Mouse (Mus musculus) kidney, adult 2 months (tissue): ENCODE results near the gene Usp54.

Source experiments
- CTCF ChIP-seq: fragments of 200-500 bp; conservative IDR thresholded peaks from 2 replicates; pipeline ENCODE4 v1.5.1; 2011; ENCODE audit warnings: low read depth, mild to moderate bottlenecking, control low read depth, low read length, moderate library complexity, mixed read lengths; ENCODE audit not compliant: insufficient read depth, insufficient read length
- POLR2A ChIP-seq: fragments of 200-500 bp; IDR thresholded peaks from one replicate; pipeline ENCODE4 v1.6.1; 2011; ENCODE audit warnings: low read depth, low read length, control low read depth

DNA sequence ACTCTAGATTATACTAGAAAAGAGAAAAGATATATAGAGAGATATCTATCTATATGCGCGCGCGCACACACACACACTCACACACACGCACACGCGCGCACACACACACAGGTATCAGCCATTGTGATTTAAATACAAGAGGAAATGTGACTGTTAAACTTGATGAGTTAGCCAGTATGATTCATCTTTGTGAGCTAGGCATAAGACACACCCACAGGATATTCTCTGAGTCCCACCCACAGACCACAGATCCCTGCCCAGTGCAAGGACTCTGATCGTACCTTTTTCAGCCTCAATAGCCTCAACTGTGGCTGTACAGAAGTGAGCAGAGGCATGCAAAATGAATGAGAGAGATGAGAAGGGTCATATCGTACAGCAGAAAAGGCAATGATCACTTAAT lies 137.9 kb downstream of the Usp54 start:
- no peak for TF ChIP-seq CTCF
- no peak for TF ChIP-seq POLR2A
